In the genomic region with DNA sequence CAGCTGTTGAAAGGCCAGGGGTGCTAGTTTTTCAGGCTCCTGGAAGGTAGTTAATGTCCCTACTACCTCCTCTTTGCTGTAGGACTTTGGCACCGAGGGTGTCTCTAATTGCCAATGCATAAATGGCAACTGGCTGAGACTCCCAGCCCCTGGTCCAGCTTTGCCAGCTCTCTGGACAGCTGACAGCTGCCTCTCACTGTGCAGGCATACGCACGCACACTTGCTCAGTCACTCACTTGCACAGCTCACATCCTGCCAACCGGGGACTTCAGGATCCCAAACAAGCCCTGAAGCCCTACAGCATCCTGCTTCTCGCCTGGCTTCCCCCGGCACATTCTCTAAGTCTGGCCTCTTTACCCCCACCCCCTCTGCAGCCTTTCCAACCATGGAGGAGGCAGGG, we compare ENCODE assay signal across 13 mouse cellular contexts.
DNase-seq lines count a peak whose midpoint lies in the region; ATAC-seq lines count a peak whose summit lies in the region.
"Had no signal": no experiment of that assay in that cellular context is flagged by ENCODE, and none has a peak within 500 bp of the region (broad histone marks: within the 10 kb centered on the region; RNA-seq: fewer than 3 reads in every experiment).

No protein-coding gene starts in this region.

- H3K36me3 ChIP-seq in forebrain, embryonic 15.5 days: no peaks in the 10 kb centered on the region
- no peaks in the 10 kb centered on the region for H3K36me3 ChIP-seq in forebrain, embryonic 12.5 days (replicated peaks)
- no peaks in the 10 kb centered on the region for H3K36me3 ChIP-seq in forebrain, embryonic 16.5 days (ENCODE audit: control insufficient read depth, insufficient read depth)
- H3K36me3 ChIP-seq: embryonic facial prominence, embryonic 12.5 days; kidney, embryonic 15.5 days; liver, embryonic 13.5 days had no signal

- peak; percentile 30 for DNase-seq in layer of hippocampus, adult 11-12 months (ENCODE audit: low spot score)
- no peak for DNase-seq in layer of hippocampus, postnatal 25 days (ENCODE audit: extremely low spot score in 1 of 2, low spot score in 1 of 2)
- peak; percentile 57 to 68 for DNase-seq in layer of hippocampus, postnatal 10 days (ENCODE audit: low spot score in 2 of 2)
- no peak for DNase-seq in kidney, postnatal 10 days
- DNase-seq: cerebellum, adult 2 months; liver, embryonic 13.5 days; lung, postnatal 10 days had no signal

- no peak overlapping the region for H3K27ac ChIP-seq in forebrain, embryonic 15.5 days (replicated peaks)
- H3K27ac ChIP-seq in forebrain, embryonic 12.5 days: no peak overlapping the region
- no peak overlapping the region for H3K27ac ChIP-seq in forebrain, embryonic 16.5 days (ENCODE audit: low read length)
- H3K27ac ChIP-seq: embryonic facial prominence, embryonic 12.5 days; kidney, embryonic 15.5 days; liver, embryonic 13.5 days had no signal

- no peak overlapping the region for H3K4me2 ChIP-seq in forebrain, embryonic 15.5 days (replicated peaks)
- H3K4me2 ChIP-seq in forebrain, embryonic 12.5 days: no peak overlapping the region
- H3K4me2 ChIP-seq in forebrain, embryonic 16.5 days (ENCODE audit: low read length): no peak overlapping the region
- H3K4me2 ChIP-seq: embryonic facial prominence, embryonic 12.5 days; heart, embryonic 11.5 days; kidney, embryonic 15.5 days; liver, embryonic 13.5 days had no signal

- WGBS in forebrain, embryonic 15.5 days: 48% methylated on average over 6 of the region's 6 CpGs
- 80% methylated on average over 6 of the region's 6 CpGs for WGBS in forebrain, embryonic 12.5 days
- WGBS in forebrain, embryonic 16.5 days: 35% methylated on average over 6 of the region's 6 CpGs

- H3K9ac ChIP-seq in forebrain, embryonic 15.5 days (replicated peaks): no peak overlapping the region
- H3K9ac ChIP-seq in forebrain, embryonic 12.5 days: no peak overlapping the region
- H3K9ac ChIP-seq in forebrain, embryonic 16.5 days (replicated peaks; ENCODE audit: low read depth, low read length): no peak overlapping the region
- H3K9ac ChIP-seq: embryonic facial prominence, embryonic 12.5 days; kidney, embryonic 15.5 days; liver, embryonic 13.5 days had no signal

- H3K4me3 ChIP-seq in forebrain, embryonic 15.5 days: no peak overlapping the region
- H3K4me3 ChIP-seq in forebrain, embryonic 12.5 days (replicated peaks): no peak overlapping the region
- H3K4me3 ChIP-seq in forebrain, embryonic 16.5 days (replicated peaks; ENCODE audit: low read length): no peak overlapping the region
- H3K4me3 ChIP-seq: embryonic facial prominence, embryonic 12.5 days; kidney, embryonic 15.5 days; liver, embryonic 13.5 days had no signal

- no peaks in the 10 kb centered on the region for H3K27me3 ChIP-seq in forebrain, embryonic 15.5 days
- peaks cover 23% of the 10 kb centered on the region for H3K27me3 ChIP-seq in forebrain, embryonic 12.5 days
- peaks cover 8% of the 10 kb centered on the region for H3K27me3 ChIP-seq in forebrain, embryonic 16.5 days (replicated peaks; ENCODE audit: control insufficient read depth, insufficient read depth, low read length)
- H3K27me3 ChIP-seq: embryonic facial prominence, embryonic 12.5 days; liver, embryonic 13.5 days had no signal

- peaks cover 39% of the 10 kb centered on the region for H3K4me1 ChIP-seq in forebrain, embryonic 15.5 days
- peaks cover 38% of the 10 kb centered on the region for H3K4me1 ChIP-seq in forebrain, embryonic 12.5 days
- peaks cover 24% of the 10 kb centered on the region for H3K4me1 ChIP-seq in forebrain, embryonic 16.5 days (replicated peaks; ENCODE audit: control insufficient read depth, insufficient read depth, low read length)
- H3K4me1 ChIP-seq: kidney, embryonic 15.5 days; liver, embryonic 13.5 days had no signal

- ATAC-seq in forebrain, embryonic 15.5 days (replicated peaks): peak; percentile 75
- no peak for ATAC-seq in forebrain, embryonic 12.5 days (ENCODE audit: low FRiP score)
- ATAC-seq in forebrain, embryonic 16.5 days: peak; percentile 87

- no peaks in the 10 kb centered on the region for H3K9me3 ChIP-seq in forebrain, embryonic 15.5 days
- no peaks in the 10 kb centered on the region for H3K9me3 ChIP-seq in forebrain, embryonic 12.5 days
- H3K9me3 ChIP-seq in forebrain, embryonic 16.5 days (ENCODE audit: control insufficient read depth, low read length): no peaks in the 10 kb centered on the region
- H3K9me3 ChIP-seq: embryonic facial prominence, embryonic 12.5 days; kidney, embryonic 15.5 days; liver, embryonic 13.5 days had no signal

Comparison
In these comparisons a context has a peak if more than half of its experiments do, and no peak if none do; other contexts are left out.
1. DNase-seq: peak in layer of hippocampus, adult 11-12 months (single experiment) and layer of hippocampus, postnatal 10 days (2 of 2); none in layer of hippocampus, postnatal 25 days (0 of 2) and kidney, postnatal 10 days (single experiment).